Comparison of ENCODE assay signal across 24 mouse cellular contexts in genomic region chr4:53307121-53307520, GRCm38 (mm10).
DNase-seq lines count a peak whose midpoint lies in the region; ATAC-seq lines count a peak whose summit lies in the region.
"Had no signal": no experiment of that assay in that cellular context is flagged by ENCODE, and none has a peak within 500 bp of the region (broad histone marks: within the 10 kb centered on the region; RNA-seq: fewer than 3 reads in every experiment).

No protein-coding gene starts in this region.

- H3K27ac ChIP-seq in embryonic facial prominence, embryonic 14.5 days (replicated peaks; ENCODE audit: low read depth, low read length), result 0 out of 2 replicates have a peak overlapping the region, but pooled peaks have one; percentile 15
- no peak overlapping the region for H3K27ac ChIP-seq in embryonic facial prominence, embryonic 10.5 days (replicated peaks)
- no peak overlapping the region; the same call in 1 of the 2 replicates for H3K27ac ChIP-seq in lung, embryonic 15.5 days
- H3K27ac ChIP-seq in macrophage, result peak overlapping the region; percentile 81
- H3K27ac ChIP-seq: embryonic facial prominence, embryonic 12.5 days; forebrain, embryonic 10.5 days; heart, embryonic 10.5 days; hindbrain, embryonic 12.5 days; hindbrain, postnatal 0 days had no signal

- no peaks in the 10 kb centered on the region for H3K36me3 ChIP-seq in embryonic facial prominence, embryonic 14.5 days (ENCODE audit: control insufficient read depth, insufficient read depth, low read length)
- H3K36me3 ChIP-seq in embryonic facial prominence, embryonic 10.5 days (replicated peaks), result no peaks in the 10 kb centered on the region
- H3K36me3 ChIP-seq in lung, embryonic 15.5 days, result no peaks in the 10 kb centered on the region
- H3K36me3 ChIP-seq in macrophage (ENCODE audit: inconsistent target), result no peaks in the 10 kb centered on the region
- H3K36me3 ChIP-seq: embryonic facial prominence, embryonic 12.5 days; forebrain, embryonic 10.5 days; heart, embryonic 10.5 days; hindbrain, embryonic 12.5 days had no signal

- no peaks in the 10 kb centered on the region for H3K79me2 ChIP-seq in macrophage (ENCODE audit: inconsistent target)

- no peaks in the 10 kb centered on the region for H3K9me3 ChIP-seq in embryonic facial prominence, embryonic 14.5 days (ENCODE audit: control insufficient read depth, low read length)
- H3K9me3 ChIP-seq in embryonic facial prominence, embryonic 10.5 days, result no peaks in the 10 kb centered on the region
- H3K9me3 ChIP-seq in lung, embryonic 15.5 days, result no peaks in the 10 kb centered on the region
- H3K9me3 ChIP-seq: embryonic facial prominence, embryonic 12.5 days; forebrain, embryonic 10.5 days; heart, embryonic 10.5 days; hindbrain, embryonic 12.5 days had no signal

- H3K27me3 ChIP-seq in embryonic facial prominence, embryonic 14.5 days (replicated peaks; ENCODE audit: control insufficient read depth, insufficient read depth, low read length), result no peaks in the 10 kb centered on the region
- no peaks in the 10 kb centered on the region for H3K27me3 ChIP-seq in embryonic facial prominence, embryonic 10.5 days (replicated peaks; ENCODE audit: low read depth, poor library complexity, severe bottlenecking)
- no peaks in the 10 kb centered on the region for H3K27me3 ChIP-seq in lung, embryonic 15.5 days
- H3K27me3 ChIP-seq: CH12.LX; embryonic facial prominence, embryonic 12.5 days; hindbrain, embryonic 12.5 days had no signal

- no peak for ATAC-seq in embryonic facial prominence, embryonic 14.5 days (ENCODE audit: low read depth)
- ATAC-seq in lung, embryonic 15.5 days (ENCODE audit: borderline replicate concordance, extremely low read depth, low FRiP score, low TSS enrichment), result peak; percentile 30; the same call in 1 of the 2 replicates
- ATAC-seq: forebrain, embryonic 14.5 days; hindbrain, postnatal 0 days had no signal

- no peak overlapping the region for H3K4me2 ChIP-seq in embryonic facial prominence, embryonic 14.5 days (ENCODE audit: low read depth, low read length)
- no peak overlapping the region for H3K4me2 ChIP-seq in lung, embryonic 15.5 days
- H3K4me2 ChIP-seq: embryonic facial prominence, embryonic 12.5 days; hindbrain, embryonic 12.5 days had no signal

- DNase-seq in embryonic facial prominence, embryonic 14.5 days (ENCODE audit: low spot score), result no peak
- DNase-seq in embryonic facial prominence, embryonic 10.5 days (ENCODE audit: low spot score), result no peak
- no peak for DNase-seq in lung, postnatal 36 days
- DNase-seq in thymus, postnatal 36 days, result no peak
- DNase-seq in kidney, postnatal 25 days, result no peak
- DNase-seq: adrenal gland, adult 2 months; adrenal gland, postnatal 25 days; cerebellum, adult 11 months; cerebellum, adult 8-10 months; cerebellum, postnatal 14 days; embryo, embryonic 11 days; gastrocnemius, postnatal 14 days; heart, postnatal 10 days; heart, postnatal 4 days had no signal

- WGBS in embryonic facial prominence, embryonic 14.5 days, result 62% methylated on average over 4 of the region's 4 CpGs
- 83% methylated on average over 4 of the region's 4 CpGs for WGBS in embryonic facial prominence, embryonic 10.5 days
- WGBS in lung, embryonic 15.5 days, result 36% methylated on average over 4 of the region's 4 CpGs
- 66% methylated on average over 4 of the region's 4 CpGs for WGBS in macrophage (ENCODE audit: missing documents)

- no peak overlapping the region for H3K9ac ChIP-seq in embryonic facial prominence, embryonic 14.5 days (ENCODE audit: low read depth, low read length)
- no peak overlapping the region for H3K9ac ChIP-seq in lung, embryonic 15.5 days
- H3K9ac ChIP-seq: embryonic facial prominence, embryonic 12.5 days; hindbrain, embryonic 12.5 days had no signal

- peaks cover 8% of the 10 kb centered on the region for H3K4me1 ChIP-seq in embryonic facial prominence, embryonic 14.5 days (ENCODE audit: control insufficient read depth, insufficient read depth, low read length)
- H3K4me1 ChIP-seq in embryonic facial prominence, embryonic 10.5 days, result no peaks in the 10 kb centered on the region
- peaks cover 8% of the 10 kb centered on the region; the same call in 1 of the 2 replicates for H3K4me1 ChIP-seq in lung, embryonic 15.5 days
- H3K4me1 ChIP-seq: forebrain, embryonic 10.5 days; heart, embryonic 10.5 days; hindbrain, embryonic 12.5 days had no signal

- no peak overlapping the region for H3K4me3 ChIP-seq in embryonic facial prominence, embryonic 14.5 days (ENCODE audit: low read depth, low read length)
- no peak overlapping the region for H3K4me3 ChIP-seq in embryonic facial prominence, embryonic 10.5 days
- H3K4me3 ChIP-seq in lung, embryonic 15.5 days, result no peak overlapping the region
- no peak overlapping the region for H3K4me3 ChIP-seq in macrophage (ENCODE audit: inconsistent target)
- H3K4me3 ChIP-seq: embryonic facial prominence, embryonic 12.5 days; erythroblast, embryonic 14.5 days; forebrain, embryonic 10.5 days; heart, embryonic 10.5 days; hindbrain, embryonic 12.5 days had no signal

Comparison
In these comparisons a context has a peak if more than half of its experiments do, and no peak if none do; other contexts are left out.
1. H3K27ac ChIP-seq: peak in embryonic facial prominence, embryonic 14.5 days (single experiment) and macrophage (single experiment); none in embryonic facial prominence, embryonic 10.5 days (single experiment) and lung, embryonic 15.5 days (single experiment).